Mouse (Mus musculus): ENCODE data around the gene Rxfp1. TPM values are rescaled to one million over a fixed set of nuclear protein-coding genes. Genes with fewer than 3 reads are reported as not detected.

Rxfp1 gene
- polyA plus RNA-seq (2016; fragmentation: Nextera tagmentation; extraction: Ambion mirVana) = 0.06 and 0.31 TPM in 2 replicates

GRCm38 (mm10) chr3:79737780-79738179, at the start of gene Rxfp1:
Rxfp1 (minus strand) TSS chr3:79737880.
- Histone ChIP-seq H3K4me3 (no peak within 1 kb of the TSS), H3K27me3 (ENCODE audit: low read depth, poor library complexity, severe bottlenecking) (no peaks in the 10 kb centered on the region), H3K4me1 (peaks cover 6% of the 10 kb centered on the region), H3K36me3 (no peaks in the 10 kb centered on the region), H3K27ac (no peak within 1 kb of the TSS), H3K9me3 (replicated peaks) (no peaks in the 10 kb centered on the region)
- 78% methylated on average over 4 of the region's 4 CpGs for WGBS
- no peak for DNase-seq (ENCODE audit: low spot score)

DNA sequence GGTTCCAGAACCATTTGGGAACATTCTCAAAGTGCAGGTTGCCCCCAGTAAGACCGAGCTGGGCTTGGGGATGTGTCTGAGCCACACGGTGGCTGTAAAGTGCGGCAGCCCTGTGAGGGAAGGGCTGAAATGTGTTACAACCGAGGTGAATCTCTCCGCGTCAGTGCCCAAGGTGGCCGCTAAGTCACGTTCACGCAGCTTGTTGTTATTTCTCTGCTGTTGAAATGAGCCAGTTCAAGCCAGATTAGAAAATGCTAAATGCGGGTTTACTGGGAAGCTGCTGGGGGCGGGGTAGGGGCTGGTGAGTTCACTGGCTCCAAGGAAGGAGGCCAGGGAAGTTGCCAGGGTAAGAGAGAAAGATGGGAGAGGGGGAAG, 46.7 kb upstream of the Rxfp1 start:
- peak; percentile 40 for DNase-seq (ENCODE audit: low spot score)
- peak overlapping the region; percentile 39 for H3K4me3 ChIP-seq
- 3% methylated on average over 11 of the region's 11 CpGs for WGBS
- peaks cover 13% of the 10 kb centered on the region for H3K4me1 ChIP-seq
- no peaks in the 10 kb centered on the region for H3K9me3 ChIP-seq (replicated peaks)
- H3K27ac ChIP-seq = peak overlapping the region; percentile 51; the same call in 1 of the 2 replicates
- H3K36me3 ChIP-seq = no peaks in the 10 kb centered on the region
- 0 out of 2 replicates have a peak, but pooled peaks cover 5% of the 10 kb centered on the region for H3K27me3 ChIP-seq (ENCODE audit: low read depth, poor library complexity, severe bottlenecking)

GRCm38 (mm10) chr3:79783630-79784361, 46.1 kb upstream of the Rxfp1 start:
- no peaks in the 10 kb centered on the region for H3K36me3 ChIP-seq
- H3K4me1 ChIP-seq = peaks cover 13% of the 10 kb centered on the region
- H3K9me3 ChIP-seq (replicated peaks) = no peaks in the 10 kb centered on the region
- H3K27ac ChIP-seq = no peak overlapping the region; the same call in 1 of the 2 replicates
- 0 out of 2 replicates have a peak, but pooled peaks cover 5% of the 10 kb centered on the region for H3K27me3 ChIP-seq (ENCODE audit: low read depth, poor library complexity, severe bottlenecking)
- H3K4me3 ChIP-seq = peak overlapping the region; percentile 39
- DNase-seq (ENCODE audit: low spot score) = peak; percentile 38
- 21% methylated on average over 10 of the region's 10 CpGs for WGBS

DNA sequence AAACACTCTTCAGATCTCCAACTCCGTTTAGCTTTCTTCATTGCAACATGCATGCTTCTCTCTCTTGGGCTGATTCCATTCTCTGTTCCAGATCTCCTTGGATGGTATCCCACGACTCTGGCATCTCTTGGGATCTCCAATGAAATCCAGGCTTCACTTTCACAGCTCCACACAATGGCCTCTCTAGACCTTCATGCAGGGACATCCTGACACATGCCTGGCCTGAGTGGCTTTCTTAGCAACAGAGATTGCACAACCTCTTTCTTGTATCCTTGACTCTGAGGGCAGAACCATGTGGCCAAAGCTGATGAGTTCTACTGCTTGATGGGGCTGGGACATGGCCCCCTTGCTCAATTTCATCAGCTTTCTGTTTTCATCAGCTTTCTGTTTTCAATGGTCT, 35.0 kb upstream of the Rxfp1 start:
- Histone ChIP-seq H3K9me3 (replicated peaks) (no peaks in the 10 kb centered on the region), H3K36me3 (no peaks in the 10 kb centered on the region), H3K4me1 (no peaks in the 10 kb centered on the region), H3K4me3 (no peak overlapping the region), H3K27ac (no peak overlapping the region), H3K27me3 (ENCODE audit: low read depth, poor library complexity, severe bottlenecking) (no peaks in the 10 kb centered on the region)
- no peak for DNase-seq (ENCODE audit: low spot score)
- 94% methylated on average over 2 of the region's 2 CpGs for WGBS

DNA sequence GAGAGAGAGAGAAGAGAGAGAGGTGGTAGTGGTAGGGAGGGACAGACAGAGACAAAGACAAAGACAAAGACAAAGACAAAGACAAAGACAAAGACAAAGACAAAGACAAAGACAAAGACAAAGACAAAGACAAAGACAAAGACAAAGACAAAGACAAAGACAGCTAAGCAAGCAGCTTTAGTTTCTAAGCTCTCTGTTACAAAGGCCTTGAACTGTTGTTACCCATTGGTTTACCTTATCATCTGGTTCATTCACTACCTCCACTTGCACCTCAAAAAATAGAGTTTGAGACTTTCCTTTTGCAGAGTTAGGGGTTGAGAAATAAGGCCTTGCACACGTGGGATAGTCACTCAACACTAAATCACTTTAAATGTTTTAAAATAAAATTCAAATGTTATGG, 16.1 kb upstream of the Rxfp1 start:
- no peak for DNase-seq (ENCODE audit: low spot score)
- H3K9me3 ChIP-seq (replicated peaks) = no peaks in the 10 kb centered on the region
- no peaks in the 10 kb centered on the region for H3K27me3 ChIP-seq (ENCODE audit: low read depth, poor library complexity, severe bottlenecking)
- H3K4me3 ChIP-seq = no peak overlapping the region
- WGBS = 73% methylated on average over 1 of the region's 1 CpGs
- H3K4me1 ChIP-seq = peaks cover 4% of the 10 kb centered on the region; the same call in 1 of the 2 replicates
- H3K36me3 ChIP-seq = no peaks in the 10 kb centered on the region
- H3K27ac ChIP-seq = no peak overlapping the region

- Histone ChIP-seq H3K4me3 (no peak overlapping the region), H3K36me3 (no peaks in the 10 kb centered on the region), H3K9me3 (replicated peaks) (no peaks in the 10 kb centered on the region), H3K27ac (no peak overlapping the region), H3K27me3 (ENCODE audit: low read depth, poor library complexity, severe bottlenecking) (no peaks in the 10 kb centered on the region), H3K4me1 (peaks cover 11% of the 10 kb centered on the region)
- no peak for DNase-seq (ENCODE audit: low spot score)
- 92% methylated on average over 6 of the region's 6 CpGs for WGBS
Measured at GRCm38 (mm10) chr3:79746585-79746984, 8.9 kb upstream of the Rxfp1 start.

GRCm38 (mm10) chr3:79745101-79745500, 7.4 kb upstream of the Rxfp1 start:
- no peaks in the 10 kb centered on the region for H3K36me3 ChIP-seq
- WGBS = 71% methylated on average over 6 of the region's 6 CpGs
- no peaks in the 10 kb centered on the region for H3K9me3 ChIP-seq (replicated peaks)
- peaks cover 11% of the 10 kb centered on the region for H3K4me1 ChIP-seq
- H3K4me3 ChIP-seq = no peak overlapping the region
- DNase-seq (ENCODE audit: low spot score) = no peak
- H3K27ac ChIP-seq = no peak overlapping the region
- H3K27me3 ChIP-seq (ENCODE audit: low read depth, poor library complexity, severe bottlenecking) = no peaks in the 10 kb centered on the region

- Histone ChIP-seq H3K27ac (no peak overlapping the region), H3K4me3 (no peak overlapping the region), H3K36me3 (no peaks in the 10 kb centered on the region), H3K27me3 (ENCODE audit: low read depth, poor library complexity, severe bottlenecking) (no peaks in the 10 kb centered on the region), H3K4me1 (peaks cover 11% of the 10 kb centered on the region), H3K9me3 (replicated peaks) (no peaks in the 10 kb centered on the region)
- DNase-seq (ENCODE audit: low spot score) = no peak
- 93% methylated on average over 2 of the region's 2 CpGs for WGBS
Measured at GRCm38 (mm10) chr3:79744415-79744814, 6.7 kb upstream of the Rxfp1 start.

- Histone ChIP-seq H3K4me1 (peaks cover 11% of the 10 kb centered on the region), H3K4me3 (no peak overlapping the region), H3K36me3 (no peaks in the 10 kb centered on the region), H3K27ac (no peak overlapping the region), H3K27me3 (ENCODE audit: low read depth, poor library complexity, severe bottlenecking) (no peaks in the 10 kb centered on the region), H3K9me3 (replicated peaks) (no peaks in the 10 kb centered on the region)
- no peak for DNase-seq (ENCODE audit: low spot score)
- WGBS = 70% methylated on average over 2 of the region's 2 CpGs
Measured at GRCm38 (mm10) chr3:79740351-79740750, 2.7 kb upstream of the Rxfp1 start.

- H3K4me3 ChIP-seq = no peak overlapping the region
- DNase-seq (ENCODE audit: low spot score) = no peak
- peaks cover 11% of the 10 kb centered on the region for H3K4me1 ChIP-seq
- no peaks in the 10 kb centered on the region for H3K9me3 ChIP-seq (replicated peaks)
- no peaks in the 10 kb centered on the region for H3K36me3 ChIP-seq
- no peak overlapping the region for H3K27ac ChIP-seq
- WGBS = 89% methylated on average over 1 of the region's 1 CpGs
- no peaks in the 10 kb centered on the region for H3K27me3 ChIP-seq (ENCODE audit: low read depth, poor library complexity, severe bottlenecking)
Measured at GRCm38 (mm10) chr3:79738451-79738850, 771 bp upstream of the Rxfp1 start.

- WGBS = 92% methylated on average over 14 of the region's 14 CpGs
- DNase-seq (ENCODE audit: low spot score) = no peak
- Histone ChIP-seq H3K27me3 (ENCODE audit: low read depth, poor library complexity, severe bottlenecking) (no peaks in the 10 kb centered on the region), H3K36me3 (no peaks in the 10 kb centered on the region), H3K27ac (no peak overlapping the region), H3K9me3 (replicated peaks) (no peaks in the 10 kb centered on the region), H3K4me3 (no peak overlapping the region), H3K4me1 (no peaks in the 10 kb centered on the region)
Measured at GRCm38 (mm10) chr3:79726506-79727075, 11.1 kb downstream of the Rxfp1 start.

- Histone ChIP-seq H3K4me3 (no peak overlapping the region), H3K4me1 (no peaks in the 10 kb centered on the region), H3K27me3 (ENCODE audit: low read depth, poor library complexity, severe bottlenecking) (no peaks in the 10 kb centered on the region), H3K27ac (no peak overlapping the region), H3K36me3 (no peaks in the 10 kb centered on the region), H3K9me3 (replicated peaks) (no peaks in the 10 kb centered on the region)
- no peak for DNase-seq (ENCODE audit: low spot score)
- WGBS = 84% methylated on average over 4 of the region's 4 CpGs
Measured at GRCm38 (mm10) chr3:79720756-79721484, 16.8 kb downstream of the Rxfp1 start.

GRCm38 (mm10) chr3:79706436-79706835, 31.2 kb downstream of the Rxfp1 start:
- Histone ChIP-seq H3K27me3 (ENCODE audit: low read depth, poor library complexity, severe bottlenecking) (no peaks in the 10 kb centered on the region), H3K4me3 (no peak overlapping the region), H3K4me1 (peaks cover 20% of the 10 kb centered on the region), H3K27ac (no peak overlapping the region), H3K9me3 (replicated peaks) (no peaks in the 10 kb centered on the region), H3K36me3 (no peaks in the 10 kb centered on the region)
- DNase-seq (ENCODE audit: low spot score) = no peak
- WGBS = 87% methylated on average over 8 of the region's 8 CpGs
